Mouse (Mus musculus): ENCODE results near the gene Tat. TPM values are rescaled to one million over a fixed set of nuclear protein-coding genes. Genes with fewer than 3 reads are reported as not detected.

Gene Tat
- polyA plus RNA-seq, 1 experiment from 2014 or later = 0.09 TPM

DNA sequence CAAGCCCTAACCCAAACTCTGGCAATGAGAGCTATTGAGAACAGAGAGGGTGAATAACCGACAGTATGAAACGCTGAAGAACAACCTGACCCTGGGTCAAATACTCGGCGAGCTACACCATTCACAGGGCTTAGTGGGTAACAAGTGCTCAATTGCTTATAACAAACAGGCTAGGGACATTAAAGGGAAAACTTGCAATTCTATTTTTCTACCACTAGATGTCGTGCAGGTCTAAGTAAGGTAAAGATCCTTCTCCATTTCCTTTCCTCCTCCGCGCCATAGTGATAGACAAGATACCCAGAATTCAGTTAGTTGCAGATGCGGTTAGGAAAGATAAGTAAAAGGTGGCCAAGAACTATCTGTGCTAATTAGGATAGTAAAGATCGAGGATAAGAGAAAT is 19.9 kb upstream of the Tat start:
- peaks cover 18% of the 10 kb centered on the region for H3K27me3 ChIP-seq (ENCODE audit: control insufficient read depth, insufficient read depth, low read length)
- 7% methylated on average over 9 of the region's 9 CpGs for WGBS
- no peak for ATAC-seq (replicated peaks; ENCODE audit: extremely low read depth, insufficient read depth, low FRiP score)

DNA sequence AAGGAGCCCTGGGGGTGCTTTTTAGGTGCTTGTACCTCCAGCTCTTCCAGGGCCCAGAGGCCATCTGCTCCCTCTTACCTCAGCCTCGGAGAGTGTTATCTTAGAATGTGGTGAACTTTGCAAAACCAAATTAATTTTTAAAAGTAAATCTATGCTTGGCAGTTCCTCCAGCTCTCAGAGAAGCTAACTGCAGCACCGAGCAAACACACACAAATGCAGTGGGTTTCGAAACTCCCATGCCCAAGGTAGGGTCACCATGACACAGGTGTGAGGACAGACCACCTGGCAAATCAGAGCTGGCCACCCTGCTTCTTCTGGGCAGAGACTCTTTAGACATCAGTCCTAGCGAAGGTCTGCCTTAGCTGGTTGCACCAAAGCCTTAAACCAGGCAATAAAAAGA is 17.3 kb upstream of the Tat start:
- WGBS = 73% methylated on average over 4 of the region's 4 CpGs
- H3K9ac ChIP-seq (ENCODE audit: low read length) = no peak overlapping the region
- H3K9me3 ChIP-seq (replicated peaks; ENCODE audit: control insufficient read depth, low read length) = peaks cover 10% of the 10 kb centered on the region
- peaks cover 18% of the 10 kb centered on the region for H3K27me3 ChIP-seq (ENCODE audit: control insufficient read depth, insufficient read depth, low read length)
- H3K36me3 ChIP-seq (ENCODE audit: control insufficient read depth, insufficient read depth) = no peaks in the 10 kb centered on the region
- H3K4me1 ChIP-seq (ENCODE audit: control insufficient read depth, insufficient read depth, low read length) = no peaks in the 10 kb centered on the region
- H3K4me2 ChIP-seq (ENCODE audit: low read depth, low read length) = no peak overlapping the region
- no peak overlapping the region for H3K4me3 ChIP-seq (ENCODE audit: low read length)
- no peak overlapping the region for H3K27ac ChIP-seq (ENCODE audit: low read length)
- no peak for ATAC-seq (replicated peaks; ENCODE audit: extremely low read depth, insufficient read depth, low FRiP score)

More for the DNA sequence above, 19.9 kb upstream of the Tat start:
- H3K9me3 ChIP-seq (replicated peaks; ENCODE audit: control insufficient read depth, low read length) = no peaks in the 10 kb centered on the region
- no peak overlapping the region for H3K4me3 ChIP-seq (ENCODE audit: low read length)
- H3K27ac ChIP-seq (ENCODE audit: low read length) = no peak overlapping the region
- no peaks in the 10 kb centered on the region for H3K36me3 ChIP-seq (ENCODE audit: control insufficient read depth, insufficient read depth)
- no peaks in the 10 kb centered on the region for H3K4me1 ChIP-seq (ENCODE audit: control insufficient read depth, insufficient read depth, low read length)
- no peak overlapping the region for H3K4me2 ChIP-seq (ENCODE audit: low read depth, low read length)
- H3K9ac ChIP-seq (ENCODE audit: low read length) = no peak overlapping the region

DNA sequence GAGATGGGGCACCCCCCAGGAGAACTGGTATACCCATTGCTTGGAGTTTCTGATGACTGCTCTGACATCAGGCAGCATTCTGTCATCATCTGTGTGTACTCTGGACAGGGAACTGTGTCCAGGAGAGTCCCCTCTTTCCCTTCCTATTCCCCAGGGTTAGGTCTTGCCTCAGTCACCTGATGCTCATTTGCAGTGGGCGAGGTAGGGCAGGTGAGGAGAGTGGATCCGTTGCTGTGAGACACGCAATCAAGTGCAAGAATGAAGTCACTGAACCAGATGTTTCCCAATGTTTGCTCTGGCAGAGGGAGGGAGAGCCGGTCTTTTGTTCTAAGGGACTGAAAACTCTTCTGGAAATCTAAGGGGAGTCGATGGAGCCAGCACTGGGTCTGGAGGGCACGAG is 10.9 kb upstream of the Tat start:
- Histone ChIP-seq H3K4me1 (ENCODE audit: control insufficient read depth, insufficient read depth, low read length) (peaks cover 6% of the 10 kb centered on the region), H3K36me3 (ENCODE audit: control insufficient read depth, insufficient read depth) (no peaks in the 10 kb centered on the region), H3K9ac (ENCODE audit: low read length) (no peak overlapping the region), H3K4me3 (ENCODE audit: low read length) (no peak overlapping the region), H3K9me3 (replicated peaks; ENCODE audit: control insufficient read depth, low read length) (peaks cover 10% of the 10 kb centered on the region), H3K27ac (ENCODE audit: low read length) (no peak overlapping the region), H3K27me3 (ENCODE audit: control insufficient read depth, insufficient read depth, low read length) (no peaks in the 10 kb centered on the region), H3K4me2 (ENCODE audit: low read depth, low read length) (no peak overlapping the region)
- no peak for ATAC-seq (replicated peaks; ENCODE audit: extremely low read depth, insufficient read depth, low FRiP score)
- 63% methylated on average over 6 of the region's 6 CpGs for WGBS

DNA sequence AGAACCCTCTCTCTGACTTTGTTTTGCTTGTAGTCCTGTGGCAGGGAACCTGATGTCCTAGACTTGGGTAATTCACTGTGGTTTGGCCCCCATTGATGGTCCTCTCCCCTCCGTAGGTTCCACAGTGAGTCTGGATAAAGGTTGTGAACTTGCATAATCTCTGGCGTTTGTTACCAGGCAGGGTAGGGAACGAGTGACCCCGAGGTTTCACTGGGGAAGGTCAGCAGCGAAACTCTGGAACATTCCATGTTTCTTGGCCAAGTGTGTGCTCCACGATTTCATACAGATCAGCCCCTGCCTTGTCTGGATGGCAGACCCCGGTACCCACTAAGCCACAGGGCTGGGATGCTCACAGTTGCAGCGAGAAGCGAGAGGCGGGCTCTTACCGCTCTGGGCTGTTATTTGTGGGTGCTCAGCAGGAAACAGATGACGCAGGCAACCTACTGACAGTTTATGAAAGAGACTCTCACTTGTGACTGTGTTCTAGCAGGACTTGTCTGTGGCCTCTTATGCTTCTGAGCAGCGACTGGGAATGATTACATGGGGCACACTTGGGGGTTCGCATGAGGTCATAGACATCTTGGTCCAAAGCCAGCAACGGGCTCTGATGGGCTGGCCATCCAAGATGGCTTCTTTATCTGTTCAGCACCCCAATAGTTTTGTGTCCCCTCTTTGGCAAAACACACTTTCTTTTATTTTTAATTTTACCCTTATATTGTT is 7.7 kb upstream of the Tat start:
- H3K4me2 ChIP-seq (ENCODE audit: low read depth, low read length) = no peak overlapping the region
- no peak overlapping the region for H3K27ac ChIP-seq (ENCODE audit: low read length)
- H3K9me3 ChIP-seq (replicated peaks; ENCODE audit: control insufficient read depth, low read length) = no peaks in the 10 kb centered on the region
- no peaks in the 10 kb centered on the region for H3K36me3 ChIP-seq (ENCODE audit: control insufficient read depth, insufficient read depth)
- ATAC-seq (replicated peaks; ENCODE audit: extremely low read depth, insufficient read depth, low FRiP score) = no peak
- peaks cover 6% of the 10 kb centered on the region for H3K4me1 ChIP-seq (ENCODE audit: control insufficient read depth, insufficient read depth, low read length)
- H3K27me3 ChIP-seq (ENCODE audit: control insufficient read depth, insufficient read depth, low read length) = no peaks in the 10 kb centered on the region
- no peak overlapping the region for H3K4me3 ChIP-seq (ENCODE audit: low read length)
- no peak overlapping the region for H3K9ac ChIP-seq (ENCODE audit: low read length)
- WGBS = 72% methylated on average over 15 of the region's 15 CpGs

DNA sequence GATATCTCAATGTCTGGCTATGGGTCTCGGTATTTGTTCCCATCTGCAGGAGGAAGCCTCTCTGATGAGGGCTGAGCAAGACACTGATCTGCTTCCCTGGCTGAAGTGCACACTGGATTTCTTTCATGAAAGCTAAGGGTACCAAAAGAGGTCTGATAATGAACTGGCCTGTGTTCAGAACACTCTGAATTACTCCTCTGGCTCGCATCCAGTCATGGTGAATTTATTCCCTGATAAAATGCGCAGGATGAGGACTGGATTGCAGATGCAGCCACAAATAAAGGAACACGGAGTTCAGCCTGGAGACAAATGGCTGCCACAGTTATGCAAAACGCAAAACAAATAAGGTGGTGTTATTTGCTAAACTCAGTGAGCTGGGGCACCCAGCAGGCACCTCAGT is 6.3 kb upstream of the Tat start:
- Histone ChIP-seq H3K4me3 (ENCODE audit: low read length) (no peak overlapping the region), H3K4me2 (ENCODE audit: low read depth, low read length) (no peak overlapping the region), H3K27ac (ENCODE audit: low read length) (no peak overlapping the region), H3K4me1 (ENCODE audit: control insufficient read depth, insufficient read depth, low read length) (peaks cover 6% of the 10 kb centered on the region), H3K9me3 (replicated peaks; ENCODE audit: control insufficient read depth, low read length) (no peaks in the 10 kb centered on the region), H3K36me3 (ENCODE audit: control insufficient read depth, insufficient read depth) (no peaks in the 10 kb centered on the region), H3K27me3 (ENCODE audit: control insufficient read depth, insufficient read depth, low read length) (no peaks in the 10 kb centered on the region), H3K9ac (ENCODE audit: low read length) (no peak overlapping the region)
- ATAC-seq (replicated peaks; ENCODE audit: extremely low read depth, insufficient read depth, low FRiP score) = no peak
- WGBS = 28% methylated on average over 5 of the region's 5 CpGs

DNA sequence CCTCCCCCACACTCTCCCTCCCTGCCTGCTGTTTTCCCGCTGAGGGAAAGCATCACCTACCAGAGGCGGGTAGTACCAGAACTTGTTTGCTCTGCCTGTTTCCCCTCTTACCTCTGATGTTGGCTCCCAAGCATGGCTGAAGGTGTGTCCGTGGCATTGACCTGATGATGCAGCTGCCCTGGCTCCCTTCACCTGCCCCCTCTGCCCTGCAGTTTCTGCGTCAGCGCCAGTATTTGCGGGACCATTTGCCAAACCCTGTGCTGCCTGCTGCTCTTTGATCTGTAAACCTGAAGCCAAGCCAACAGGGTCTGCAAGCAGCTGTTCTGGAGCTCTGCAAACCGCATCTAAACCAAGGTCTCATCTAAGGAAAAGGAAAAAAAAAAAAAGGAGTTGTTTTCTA is 3.9 kb upstream of the Tat start:
- WGBS = 47% methylated on average over 7 of the region's 7 CpGs
- no peaks in the 10 kb centered on the region for H3K36me3 ChIP-seq (ENCODE audit: control insufficient read depth, insufficient read depth)

DNA sequence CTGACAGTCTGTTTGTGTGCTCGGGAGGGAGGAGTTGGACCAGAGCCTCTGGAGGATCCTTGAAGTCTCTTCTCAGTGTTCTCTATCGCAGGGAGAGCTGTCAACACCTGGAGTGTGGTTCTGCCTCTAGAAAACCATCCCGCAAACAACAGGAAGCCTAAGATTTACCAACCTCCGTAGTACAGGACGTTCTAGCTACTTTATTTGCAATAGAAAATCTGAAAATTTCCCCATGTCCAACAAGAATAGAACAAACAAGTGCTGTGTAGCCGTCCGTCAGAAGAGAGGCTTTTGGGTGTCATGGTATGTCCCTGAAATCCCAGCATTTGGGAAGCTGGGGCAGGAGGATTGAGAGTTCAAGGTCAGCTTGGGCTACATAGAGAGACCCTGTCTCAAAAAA is 2.5 kb upstream of the Tat start:
- Histone ChIP-seq H3K9ac (ENCODE audit: low read length) (no peak overlapping the region), H3K36me3 (ENCODE audit: control insufficient read depth, insufficient read depth) (no peaks in the 10 kb centered on the region), H3K4me3 (ENCODE audit: low read length) (no peak overlapping the region), H3K9me3 (replicated peaks; ENCODE audit: control insufficient read depth, low read length) (no peaks in the 10 kb centered on the region), H3K27me3 (ENCODE audit: control insufficient read depth, insufficient read depth, low read length) (no peaks in the 10 kb centered on the region), H3K4me1 (ENCODE audit: control insufficient read depth, insufficient read depth, low read length) (peaks cover 6% of the 10 kb centered on the region), H3K4me2 (ENCODE audit: low read depth, low read length) (no peak overlapping the region), H3K27ac (ENCODE audit: low read length) (no peak overlapping the region)
- 54% methylated on average over 7 of the region's 7 CpGs for WGBS
- no peak for ATAC-seq (replicated peaks; ENCODE audit: extremely low read depth, insufficient read depth, low FRiP score)

More for the DNA sequence above, 3.9 kb upstream of the Tat start:
- Histone ChIP-seq H3K27me3 (ENCODE audit: control insufficient read depth, insufficient read depth, low read length) (no peaks in the 10 kb centered on the region), H3K4me1 (ENCODE audit: control insufficient read depth, insufficient read depth, low read length) (peaks cover 6% of the 10 kb centered on the region), H3K4me3 (ENCODE audit: low read length) (no peak overlapping the region), H3K9me3 (replicated peaks; ENCODE audit: control insufficient read depth, low read length) (no peaks in the 10 kb centered on the region), H3K27ac (ENCODE audit: low read length) (no peak overlapping the region), H3K4me2 (ENCODE audit: low read depth, low read length) (no peak overlapping the region), H3K9ac (ENCODE audit: low read length) (no peak overlapping the region)
- ATAC-seq (replicated peaks; ENCODE audit: extremely low read depth, insufficient read depth, low FRiP score) = no peak

DNA sequence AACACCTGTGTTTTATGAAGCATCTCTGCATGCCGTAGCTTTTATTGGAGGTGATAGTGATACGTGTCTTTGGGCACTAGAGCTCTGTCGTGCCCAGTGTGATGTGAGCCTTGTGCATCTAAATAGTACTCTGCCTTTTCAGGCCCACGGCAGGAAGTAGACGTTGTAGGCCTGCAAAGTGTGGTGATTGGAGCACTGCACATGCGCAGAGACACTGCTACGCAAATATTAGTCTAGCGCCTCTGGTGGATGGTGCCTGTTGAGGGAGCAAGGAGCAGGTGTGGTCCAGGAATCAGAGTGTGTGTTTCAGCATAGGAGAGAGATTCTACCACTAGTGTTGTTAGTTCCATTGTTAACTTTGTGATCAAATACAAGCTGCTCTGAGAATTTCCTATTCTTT is 1.1 kb upstream of the Tat start:
- H3K4me2 ChIP-seq (ENCODE audit: low read depth, low read length) = no peak overlapping the region
- 86% methylated on average over 8 of the region's 8 CpGs for WGBS

DNA sequence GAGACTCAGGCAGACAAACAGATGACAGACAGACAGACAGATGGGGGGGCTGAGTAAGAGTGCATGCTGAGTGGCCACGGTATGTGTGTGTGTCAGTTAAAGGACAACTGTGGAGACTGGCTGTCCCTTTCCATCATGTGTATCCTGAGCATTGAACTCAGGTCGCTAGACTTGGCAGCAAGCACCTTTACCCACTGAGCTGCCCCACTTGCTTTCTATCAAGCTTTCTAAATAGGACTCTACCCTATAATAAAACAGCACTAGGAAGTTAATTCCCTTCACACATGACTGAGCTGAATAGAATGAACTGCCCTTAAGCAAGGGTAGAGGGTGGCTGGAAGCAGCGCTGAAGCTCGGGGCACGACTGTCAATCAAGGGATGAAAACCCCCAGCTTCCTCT is 1.9 kb downstream of the Tat start:
- no peak overlapping the region for H3K4me2 ChIP-seq (ENCODE audit: low read depth, low read length)
- no peaks in the 10 kb centered on the region for H3K27me3 ChIP-seq (ENCODE audit: control insufficient read depth, insufficient read depth, low read length)
- no peak overlapping the region for H3K9ac ChIP-seq (ENCODE audit: low read length)
- H3K4me1 ChIP-seq (ENCODE audit: control insufficient read depth, insufficient read depth, low read length) = no peaks in the 10 kb centered on the region
- no peaks in the 10 kb centered on the region for H3K36me3 ChIP-seq (ENCODE audit: control insufficient read depth, insufficient read depth)
- 73% methylated on average over 5 of the region's 5 CpGs for WGBS
- no peak overlapping the region for H3K27ac ChIP-seq (ENCODE audit: low read length)
- no peak overlapping the region for H3K4me3 ChIP-seq (ENCODE audit: low read length)
- H3K9me3 ChIP-seq (replicated peaks; ENCODE audit: control insufficient read depth, low read length) = no peaks in the 10 kb centered on the region
- no peak for ATAC-seq (replicated peaks; ENCODE audit: extremely low read depth, insufficient read depth, low FRiP score)

More for the DNA sequence above, 1.1 kb upstream of the Tat start:
- no peaks in the 10 kb centered on the region for H3K36me3 ChIP-seq (ENCODE audit: control insufficient read depth, insufficient read depth)
- no peak for ATAC-seq (replicated peaks; ENCODE audit: extremely low read depth, insufficient read depth, low FRiP score)
- peaks cover 1% of the 10 kb centered on the region; the same call in 1 of the 2 replicates for H3K4me1 ChIP-seq (ENCODE audit: control insufficient read depth, insufficient read depth, low read length)
- no peak overlapping the region for H3K27ac ChIP-seq (ENCODE audit: low read length)
- no peak overlapping the region for H3K4me3 ChIP-seq (ENCODE audit: low read length)
- no peak overlapping the region for H3K9ac ChIP-seq (ENCODE audit: low read length)
- H3K9me3 ChIP-seq (replicated peaks; ENCODE audit: control insufficient read depth, low read length) = no peaks in the 10 kb centered on the region
- no peaks in the 10 kb centered on the region for H3K27me3 ChIP-seq (ENCODE audit: control insufficient read depth, insufficient read depth, low read length)
